Mouse (Mus musculus) layer of hippocampus, adult 9-10 months (tissue): ENCODE measurements around the gene Vmn2r51.
"Not testable (repeated sequence)": the region's sequence is repeated elsewhere in the genome, so short reads cannot be mapped to it uniquely, and the experiment has no call there.

ENCODE experiments used
- DNase-seq: peaks from one replicate; pipeline ENCODE4 v3.0.0; 2022; ENCODE audit warnings: low spot score

The Vmn2r51 gene

GRCm38 (mm10) chr7:10105641-10106040 lies at the start of gene Vmn2r51:
Vmn2r51 (minus strand) TSS chr7:10105741.
- not testable (repeated sequence) for DNase-seq

- not testable (repeated sequence) for DNase-seq
These were observed 52.3 kb downstream of the Vmn2r51 start, which contains the start of gene Vmn2r50 for GRCm38 (mm10) chr7:10053196-10053595. Vmn2r50 (minus strand) TSS chr7:10053296.
